Mouse (Mus musculus) frontal cortex, postnatal 10 days (tissue): Measurements from ENCODE around the gene Tmed9.
A peak's percentile ranks its signal among the peaks of the same experiment; 100 is the strongest.

Experiments used
- DNase-seq, 2 experiments: peaks; one replicate each; pipeline ENCODE4 v3.0.0; 2022; ENCODE audit warnings: low spot score in 2 of 2, mixed read lengths in 1 of 2

Gene Tmed9

GRCm38 (mm10) chr13:55573432-55573831, at the start of gene Tmed9:
Tmed9 (plus strand) TSS chr13:55573732.
- no peak for DNase-seq

- no peak for DNase-seq
These were observed 49.5 kb upstream of the Tmed9 start for GRCm38 (mm10) chr13:55523951-55524600.

GRCm38 (mm10) chr13:55525733-55526553, 47.6 kb upstream of the Tmed9 start:
- DNase-seq, result no peak

- peak in 1 of 2 experiments; percentile 30 for DNase-seq
These were observed 46.3 kb upstream of the Tmed9 start for GRCm38 (mm10) chr13:55527212-55527611.

DNA sequence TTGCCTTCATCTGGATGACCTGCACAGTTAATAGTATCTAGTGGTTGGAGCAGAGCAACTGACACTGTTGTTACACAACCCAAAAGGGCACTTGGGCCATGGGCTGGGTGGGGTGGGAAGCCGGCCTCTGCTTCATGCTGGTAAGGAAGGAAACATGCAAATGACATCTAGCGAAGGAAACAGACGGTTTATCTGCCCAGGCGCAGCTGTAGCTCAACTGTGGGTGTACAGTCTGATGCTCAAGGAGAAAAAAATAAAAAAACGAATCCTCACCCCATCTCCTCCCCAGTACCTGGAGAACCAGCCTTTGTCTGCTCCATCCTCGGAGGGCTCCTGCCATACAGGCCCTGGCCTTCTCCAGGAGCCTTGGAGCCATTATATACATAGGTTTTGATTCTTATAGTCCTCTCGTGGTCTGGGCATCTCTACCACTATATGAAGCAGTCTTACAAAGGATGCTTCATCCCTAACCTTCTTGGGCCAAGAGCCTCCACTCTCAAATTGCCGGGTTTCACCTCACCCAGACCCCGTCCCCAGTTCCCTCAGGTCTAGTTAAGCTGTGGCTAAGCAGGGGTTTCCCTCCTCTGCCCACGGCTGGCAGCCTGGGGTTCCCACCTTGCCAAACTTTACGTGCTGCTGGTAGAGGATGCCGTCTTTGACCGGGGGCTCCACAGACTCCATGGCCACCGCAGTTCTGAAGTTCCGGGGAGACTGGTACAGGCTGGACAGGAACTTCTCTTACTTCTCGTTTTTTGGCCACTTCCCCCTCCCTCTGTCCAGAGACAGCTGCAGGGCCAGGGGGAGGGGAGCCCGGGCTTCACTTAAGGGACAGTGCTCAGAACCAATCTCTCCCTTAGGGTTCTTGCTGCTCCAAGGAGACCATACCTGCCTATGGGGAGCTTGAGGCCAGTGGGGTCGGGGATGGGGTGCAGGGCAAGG, 45.4 kb upstream of the Tmed9 start:
- DNase-seq, result peak in 1 of 2 experiments; percentile 42

- DNase-seq, result peak in 1 of 2 experiments; percentile 29
These were observed 44.2 kb upstream of the Tmed9 start, which contains the start of gene Dok3 for GRCm38 (mm10) chr13:55529198-55529915. Dok3 (minus strand) TSS chr13:55529296.

DNA sequence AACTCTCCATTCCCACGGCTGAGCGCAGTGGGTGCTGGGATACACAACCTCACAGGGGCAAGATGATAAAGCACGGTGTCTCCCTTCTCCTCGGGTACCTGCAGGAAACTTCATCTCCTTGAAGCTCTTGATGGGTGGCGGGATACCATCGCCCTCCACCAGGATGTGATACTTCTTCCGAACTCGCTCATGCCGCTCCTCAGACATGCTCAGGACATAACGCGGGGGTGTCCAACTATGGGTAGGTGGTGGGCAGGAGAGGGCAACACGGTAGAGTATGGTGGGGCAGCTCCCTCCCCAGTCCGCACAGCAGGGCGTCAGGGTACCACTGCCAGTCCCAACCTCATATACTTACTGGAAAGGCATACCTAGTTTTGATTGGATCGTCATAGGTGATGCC, 38.3 kb upstream of the Tmed9 start:
- no peak for DNase-seq

GRCm38 (mm10) chr13:55535796-55536193, 37.7 kb upstream of the Tmed9 start:
- no peak for DNase-seq

GRCm38 (mm10) chr13:55536194-55537175, 37.0 kb upstream of the Tmed9 start, which contains the start of gene Ddx41:
Ddx41 (minus strand) TSS chr13:55536658.
- peak; percentile 100 for DNase-seq

DNA sequence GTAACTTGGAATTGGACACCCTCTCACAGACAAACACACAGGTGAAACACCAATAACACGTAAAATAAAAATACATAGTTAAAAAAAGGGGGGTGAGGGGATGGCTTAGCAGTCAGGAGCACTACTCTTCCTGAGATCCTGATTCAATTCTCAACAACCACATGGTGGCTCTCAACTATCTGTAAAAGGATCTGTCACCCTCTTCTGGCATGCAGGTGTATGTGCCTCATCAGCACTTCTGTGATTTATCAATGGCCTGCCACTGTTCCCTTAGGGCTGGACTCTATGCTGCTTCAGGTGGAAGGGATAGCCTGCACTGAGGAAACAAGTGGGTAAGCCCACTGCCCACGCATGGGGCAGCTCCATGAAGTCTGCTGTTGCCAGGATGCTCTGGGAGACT, 32.6 kb upstream of the Tmed9 start:
- no peak for DNase-seq

GRCm38 (mm10) chr13:55542891-55543290, 30.6 kb upstream of the Tmed9 start:
- DNase-seq, result no peak

DNA sequence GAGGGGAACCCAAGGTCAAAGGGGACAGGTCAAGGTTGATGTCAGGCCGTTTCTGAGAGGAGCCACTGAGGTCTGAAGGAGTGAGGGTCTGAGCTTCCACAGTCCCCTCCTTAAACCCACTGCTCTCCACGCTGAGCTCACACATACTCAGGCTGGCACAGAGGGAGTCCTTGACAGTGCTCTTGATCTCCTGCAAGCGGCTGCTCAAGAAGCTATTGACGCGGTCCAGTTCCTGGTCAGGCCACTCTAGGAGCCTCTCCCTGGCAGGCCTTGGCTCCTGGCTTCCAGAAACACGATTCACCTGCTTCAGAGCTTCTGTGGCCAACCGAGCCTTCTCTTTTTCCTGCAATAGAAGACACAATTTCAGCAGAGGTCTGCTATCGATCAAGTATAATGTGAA, 30.1 kb upstream of the Tmed9 start:
- no peak for DNase-seq

DNA sequence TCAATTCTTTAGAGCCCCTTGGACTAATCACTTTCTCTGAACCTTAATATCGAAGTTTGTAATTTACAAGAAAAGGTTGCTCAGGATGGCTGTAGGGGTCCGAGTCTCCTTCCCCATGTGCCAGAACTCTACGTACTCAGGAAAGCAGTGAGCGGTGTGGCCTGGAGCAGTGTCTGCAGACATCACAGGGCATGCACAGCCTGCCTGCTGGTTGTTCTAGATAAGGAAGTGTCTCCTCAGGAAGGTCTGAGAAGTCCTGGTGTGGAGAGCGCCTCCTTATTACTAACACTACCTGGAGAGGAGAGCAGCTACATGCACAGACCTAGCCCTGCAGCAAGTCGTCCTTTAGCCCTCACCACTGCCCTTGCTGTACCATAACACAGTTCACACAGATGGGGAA, 28.7 kb upstream of the Tmed9 start:
- no peak for DNase-seq

DNA sequence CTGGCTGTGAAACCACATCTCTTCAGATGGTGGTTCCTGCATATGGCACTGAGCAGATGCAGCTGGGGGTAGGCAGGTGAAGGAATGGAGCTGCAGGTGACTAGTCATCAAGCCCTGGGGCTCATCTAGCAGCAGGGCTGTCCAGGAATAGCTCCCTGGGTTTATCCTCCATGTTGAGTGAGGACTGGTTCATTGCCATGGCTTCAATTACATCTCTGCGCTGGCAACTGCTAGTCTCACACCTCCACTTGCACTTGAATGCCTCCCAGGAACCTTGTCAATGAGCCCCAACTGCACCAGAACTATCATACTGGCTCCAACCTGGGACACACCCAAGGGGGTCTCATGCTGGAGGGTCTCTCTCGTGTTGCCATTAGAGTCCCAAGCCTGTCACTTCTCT, 25.6 kb upstream of the Tmed9 start:
- no peak for DNase-seq

- no peak for DNase-seq
These were observed 25.1 kb upstream of the Tmed9 start for GRCm38 (mm10) chr13:55548426-55548825.

DNA sequence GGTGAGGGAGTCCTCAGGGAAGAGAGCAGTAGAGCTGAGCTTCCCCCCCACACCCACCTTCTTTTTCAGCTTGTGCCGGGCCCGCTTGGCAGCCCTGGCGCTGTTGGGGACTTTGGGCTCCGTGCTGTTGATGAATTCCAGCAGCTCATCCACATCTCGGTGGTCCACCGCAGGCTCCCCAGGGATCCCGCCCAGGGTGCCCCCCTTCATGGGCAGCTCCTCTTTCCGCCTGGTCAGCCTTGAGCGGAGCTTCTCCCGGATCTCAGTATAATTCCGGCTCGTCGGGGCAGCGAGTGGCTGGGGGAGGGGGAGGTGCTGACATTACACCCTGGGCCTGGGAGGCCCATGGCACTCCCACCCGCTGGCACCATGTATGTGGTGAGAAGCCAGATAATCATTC, 24.5 kb upstream of the Tmed9 start:
- no peak for DNase-seq

DNA sequence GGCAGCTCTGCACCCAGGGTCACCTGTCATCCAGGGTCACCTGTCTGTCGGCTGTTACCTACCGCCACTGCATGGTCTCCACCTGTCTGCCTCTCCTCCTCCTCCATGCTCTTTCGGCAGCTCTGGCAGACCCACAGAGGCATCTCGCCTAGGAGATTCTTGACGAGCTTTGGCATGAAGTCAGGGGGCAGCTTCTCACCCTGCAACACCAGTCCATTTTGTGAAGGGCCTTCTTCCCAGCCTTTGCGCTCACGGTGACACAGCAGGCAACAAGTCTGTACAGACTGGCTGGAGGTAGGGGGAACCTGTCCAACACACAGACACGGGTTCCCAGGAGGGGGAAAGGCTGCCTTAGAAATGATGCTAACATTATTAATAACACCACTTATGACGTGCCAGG, 17.6 kb upstream of the Tmed9 start:
- DNase-seq, result no peak

DNA sequence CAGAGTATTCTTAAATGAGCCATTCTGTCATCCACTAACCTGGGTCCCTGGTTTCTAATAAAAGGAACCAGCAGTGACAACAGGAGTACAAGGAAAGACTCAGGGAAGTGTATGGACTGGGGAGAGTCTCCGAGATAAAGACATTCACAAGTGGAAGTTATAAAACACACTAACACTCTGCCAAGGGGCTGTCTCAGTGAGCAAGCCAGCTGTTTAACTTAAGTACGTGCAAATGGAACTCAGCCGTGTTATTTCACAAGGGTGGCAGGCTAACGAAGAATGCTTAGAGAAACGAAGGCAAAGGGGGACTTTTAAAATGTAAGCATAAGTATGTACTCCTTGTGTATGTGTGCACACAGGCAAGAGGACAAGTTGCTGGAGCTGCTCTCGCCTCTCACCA, 16.0 kb upstream of the Tmed9 start:
- DNase-seq, result no peak

GRCm38 (mm10) chr13:55563266-55563879, 10.2 kb upstream of the Tmed9 start:
- DNase-seq, result no peak

GRCm38 (mm10) chr13:55567001-55567400, 6.5 kb upstream of the Tmed9 start:
- DNase-seq, result no peak
